Mouse (Mus musculus) C2C12 (cell line): ENCODE results near the gene Cmss1.

ENCODE experiments used
- CEBPB ChIP-seq: IDR thresholded peaks from one replicate; pipeline ENCODE4 v1.6.1; 2011; ENCODE audit warnings: low read depth, mild to moderate bottlenecking, control low read depth, moderate library complexity
- CTCF ChIP-seq: IDR thresholded peaks from one replicate; pipeline ENCODE4 v1.5.1; 2011; ENCODE audit not compliant: control insufficient read depth, insufficient read depth, insufficient read length
- MYOD1 ChIP-seq: IDR thresholded peaks from one replicate; pipeline ENCODE4 v1.6.1; 2011; ENCODE audit warnings: low read depth; ENCODE audit not compliant: control insufficient read depth, insufficient read length
- USF1 ChIP-seq: IDR thresholded peaks from one replicate; pipeline ENCODE4 v1.6.1; 2011; ENCODE audit warnings: low read depth, mild to moderate bottlenecking, control low read depth, moderate library complexity

- no peak for TF ChIP-seq CTCF
- no peak for TF ChIP-seq CEBPB
- TF ChIP-seq USF1: no peak
- no peak for TF ChIP-seq MYOD1
Observed at GRCm38 (mm10) chr16:57534365-57534764, 72.3 kb downstream of the Cmss1 start.
